Mouse (Mus musculus) spleen, adult 2 months (tissue): ENCODE results near the gene Tmcc1.

Experiments
- CTCF ChIP-seq: fragments of 200-500 bp; IDR thresholded peaks from 2 replicates; pipeline ENCODE4 v1.5.1; 2011; ENCODE audit warnings: mild to moderate bottlenecking, inconsistent platforms; ENCODE audit not compliant: insufficient read depth, insufficient read length, insufficient replicate concordance; ENCODE audit errors: extremely low read depth
- POLR2A ChIP-seq: fragments of 200-500 bp; IDR thresholded peaks from 2 replicates; pipeline ENCODE4 v1.6.1; 2011; ENCODE audit warnings: low read depth, low read length, inconsistent platforms

GRCm38 (mm10) chr6:115999227-115999626 is 194.1 kb downstream of the Tmcc1 start:
- no peak for TF ChIP-seq CTCF
- TF ChIP-seq POLR2A = no peak
